Mouse (Mus musculus) right cerebral cortex, postnatal 10 days (tissue): ENCODE results near the gene Herc6.

Source experiments
- DNase-seq, 2 experiments: peaks; one replicate each; pipeline ENCODE4 v3.0.0; 2021; ENCODE audit warnings: low spot score in 2 of 2

Herc6 gene

GRCm38 (mm10) chr6:57571587-57571986, 9.2 kb upstream of the Herc6 start:
- DNase-seq, result no peak

- no peak for DNase-seq
Observed at GRCm38 (mm10) chr6:57581595-57581994, 795 bp downstream of the Herc6 start.

DNA sequence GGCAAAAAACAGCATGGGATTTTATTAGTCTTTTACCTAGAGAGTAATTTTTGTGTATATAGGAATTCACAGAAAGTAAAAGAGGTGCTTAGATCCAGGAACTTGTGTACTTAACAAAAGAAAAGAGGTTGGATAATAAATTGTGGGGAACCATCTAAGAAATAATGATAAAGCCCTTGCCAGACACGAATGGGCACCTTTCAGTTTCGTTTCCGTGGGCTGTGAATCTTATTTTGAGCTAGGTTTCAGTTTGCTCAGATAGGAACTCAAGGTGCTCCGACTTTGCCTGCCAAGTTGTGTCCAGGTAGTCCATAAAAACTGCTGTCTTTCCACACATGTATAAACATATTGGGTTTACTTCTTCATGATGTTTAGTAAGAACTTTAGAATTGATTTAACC, 1.6 kb downstream of the Herc6 start:
- DNase-seq, result no peak

DNA sequence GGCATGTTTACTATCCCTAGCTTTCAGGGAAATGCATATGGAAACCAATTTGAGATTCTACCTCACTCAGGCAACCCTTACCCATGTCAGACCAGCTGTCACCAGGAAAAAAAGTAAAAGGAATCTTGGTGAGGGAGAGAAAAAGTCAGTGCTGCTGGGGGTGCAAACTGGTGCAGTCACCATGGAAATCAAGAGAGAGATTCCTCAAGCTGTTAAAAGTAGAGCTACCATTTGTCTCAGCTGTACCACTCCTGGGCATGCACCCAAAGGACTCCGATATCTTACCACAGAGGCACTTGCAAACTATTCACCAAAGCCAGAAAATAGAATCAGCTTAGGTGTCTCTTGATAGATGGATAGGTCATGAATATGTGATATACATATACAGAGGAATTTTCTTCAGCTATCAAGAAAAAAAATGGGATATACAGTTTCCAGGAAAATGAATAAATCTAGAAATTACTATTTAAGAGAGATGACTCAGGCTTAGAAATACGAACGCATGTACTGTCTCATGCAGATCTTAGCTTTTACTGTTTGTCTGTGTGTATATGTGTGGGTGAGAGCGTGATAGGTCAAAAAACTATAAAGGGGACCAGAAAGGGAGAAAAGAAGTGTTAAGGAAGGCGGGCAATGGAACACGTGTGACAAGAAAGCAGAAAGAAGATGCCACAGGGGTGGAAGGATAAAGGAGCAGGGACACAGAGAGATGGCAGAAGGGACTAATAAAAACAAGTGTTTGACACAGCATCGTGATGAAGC, 24.9 kb downstream of the Herc6 start:
- DNase-seq, result peak; percentile 70 to 82

- no peak for DNase-seq
Observed at GRCm38 (mm10) chr6:57607999-57608398, 27.2 kb downstream of the Herc6 start.

- DNase-seq, result no peak
Observed at GRCm38 (mm10) chr6:57609631-57610030, 28.8 kb downstream of the Herc6 start.

- DNase-seq, result no peak
Observed at GRCm38 (mm10) chr6:57615788-57616187, 35.0 kb downstream of the Herc6 start.

DNA sequence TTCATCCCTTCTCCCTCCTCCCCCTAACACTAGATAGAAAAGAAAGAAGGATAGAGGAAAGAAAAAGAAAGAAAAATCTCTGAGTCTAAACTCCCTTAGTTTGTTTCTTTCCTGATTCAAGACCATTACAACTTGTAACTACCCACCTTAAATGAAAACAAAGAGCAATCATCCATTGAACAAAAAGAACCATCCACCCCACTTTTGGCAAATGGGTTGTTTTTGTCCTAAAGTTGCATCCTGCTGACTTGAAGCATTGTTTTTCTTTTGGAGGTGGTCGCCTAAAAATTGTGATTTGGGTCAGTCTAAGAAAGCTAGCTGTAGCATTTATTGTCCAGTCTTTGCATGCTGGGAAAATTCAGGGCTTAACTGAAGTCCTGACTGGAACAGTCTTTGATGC, 58.7 kb downstream of the Herc6 start:
- no peak for DNase-seq

DNA sequence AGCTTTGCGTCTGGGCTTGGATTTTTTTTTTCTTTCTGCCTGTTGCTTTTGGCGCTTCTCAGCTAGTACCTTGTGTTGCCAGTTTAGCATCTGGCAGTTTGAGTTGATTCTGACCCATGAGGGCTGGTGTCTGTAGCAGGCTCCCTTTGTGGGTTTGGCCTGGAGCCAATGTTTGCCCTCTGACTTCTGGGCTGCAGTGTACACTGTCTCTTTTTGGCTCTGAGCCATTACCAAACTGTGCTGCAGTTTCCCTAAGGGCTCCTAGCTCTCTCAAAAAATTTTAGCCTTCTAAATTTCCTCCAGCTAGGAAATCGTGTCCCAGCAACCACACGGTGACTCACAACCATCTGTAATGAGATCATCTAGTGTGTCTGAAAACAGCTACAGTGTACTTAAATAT, 61.0 kb downstream of the Herc6 start:
- peak; percentile 77 to 81 for DNase-seq

GRCm38 (mm10) chr6:57647256-57647655, 66.5 kb downstream of the Herc6 start:
- no peak for DNase-seq

GRCm38 (mm10) chr6:57661295-57661694, 80.5 kb downstream of the Herc6 start:
- no peak for DNase-seq

- no peak for DNase-seq
Observed at GRCm38 (mm10) chr6:57684156-57684555, 103.4 kb downstream of the Herc6 start.

DNA sequence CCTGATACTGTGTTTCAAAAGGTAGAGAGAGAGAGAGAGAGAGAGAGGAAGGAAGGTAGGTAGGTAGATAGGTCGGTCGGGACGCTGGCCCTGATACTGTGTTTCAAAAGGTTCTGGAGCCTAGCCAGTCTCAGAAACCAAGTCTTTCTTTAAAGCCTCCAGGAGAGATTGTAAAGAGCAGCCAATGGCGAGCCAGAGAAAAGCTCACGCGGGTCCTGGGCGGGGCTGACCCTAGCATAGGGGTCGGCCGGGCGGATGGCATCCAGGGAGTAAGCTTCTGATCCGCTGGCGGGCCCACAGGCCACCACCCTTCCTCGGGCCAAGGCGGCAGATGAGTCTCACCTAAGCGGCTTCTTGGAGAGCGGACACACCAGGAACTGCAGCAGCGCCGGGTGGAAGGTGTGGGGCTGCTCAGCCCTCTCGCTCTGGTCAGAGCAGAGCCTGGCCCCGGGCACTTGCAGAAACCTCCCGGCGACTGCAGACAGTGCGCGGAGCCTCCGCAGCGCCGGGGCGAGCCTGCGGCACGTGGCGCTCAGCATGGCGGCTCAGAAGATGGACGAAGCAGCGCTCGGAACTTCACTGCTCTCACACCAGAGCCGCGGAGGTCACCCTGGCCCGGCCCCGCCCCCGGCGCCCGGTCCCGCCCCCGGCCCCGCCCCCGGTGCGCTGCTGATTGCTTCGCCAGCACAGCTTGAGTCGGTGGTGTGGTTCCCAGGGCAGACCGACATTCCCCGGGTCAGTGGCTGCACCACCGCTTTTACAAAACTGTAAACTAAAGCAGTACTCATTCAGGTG, 110.9 kb downstream of the Herc6 start, which contains the start of gene Pyurf:
TSS of gene Pyurf (minus strand) at position 612 of the 795 bp plus-strand sequence.
- peak; percentile 89 to 92 for DNase-seq

DNA sequence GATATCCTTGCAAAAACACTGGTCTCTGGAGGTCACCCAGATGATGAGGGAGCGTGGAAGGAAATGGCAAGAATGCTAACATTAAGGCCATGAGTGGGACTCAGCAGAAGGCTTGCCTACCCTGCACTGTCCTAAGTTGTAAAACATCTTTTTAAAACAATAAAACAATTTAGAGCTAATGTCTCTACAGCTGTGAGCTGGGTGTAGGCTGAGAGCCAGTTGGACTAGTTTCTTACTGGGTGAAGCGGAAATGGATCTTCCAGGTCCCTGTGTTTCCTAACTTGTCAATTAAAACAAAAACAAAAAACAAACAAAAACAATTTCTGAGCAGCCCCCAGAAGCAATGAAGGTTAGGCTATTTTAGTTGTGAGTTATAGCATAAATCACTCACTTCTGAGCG, 112.3 kb downstream of the Herc6 start:
- DNase-seq, result no peak

DNA sequence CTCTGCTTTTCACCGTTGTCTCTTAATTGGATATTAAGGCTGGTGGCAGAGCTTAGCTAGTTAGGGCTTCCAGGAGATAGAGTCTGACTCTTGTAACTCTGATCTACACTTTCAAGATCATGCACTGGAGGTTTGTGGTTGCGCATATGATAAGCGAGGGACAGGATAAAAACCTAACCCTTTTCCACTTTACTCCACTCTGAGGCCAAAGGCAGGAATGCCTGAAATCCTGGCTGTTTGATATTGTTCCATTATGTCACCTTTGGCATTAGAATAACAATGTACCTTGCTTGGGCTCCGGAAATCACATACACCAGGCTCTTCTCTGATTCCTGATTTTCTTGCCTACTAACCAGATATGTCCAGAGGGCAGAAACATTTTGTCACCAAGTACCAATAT, 120.9 kb downstream of the Herc6 start:
- DNase-seq, result no peak

GRCm38 (mm10) chr6:57702376-57702742, 121.6 kb downstream of the Herc6 start, which contains the start of gene Lancl2:
Lancl2 (plus strand) TSS chr6:57702540.
- peak; percentile 71 for DNase-seq

DNA sequence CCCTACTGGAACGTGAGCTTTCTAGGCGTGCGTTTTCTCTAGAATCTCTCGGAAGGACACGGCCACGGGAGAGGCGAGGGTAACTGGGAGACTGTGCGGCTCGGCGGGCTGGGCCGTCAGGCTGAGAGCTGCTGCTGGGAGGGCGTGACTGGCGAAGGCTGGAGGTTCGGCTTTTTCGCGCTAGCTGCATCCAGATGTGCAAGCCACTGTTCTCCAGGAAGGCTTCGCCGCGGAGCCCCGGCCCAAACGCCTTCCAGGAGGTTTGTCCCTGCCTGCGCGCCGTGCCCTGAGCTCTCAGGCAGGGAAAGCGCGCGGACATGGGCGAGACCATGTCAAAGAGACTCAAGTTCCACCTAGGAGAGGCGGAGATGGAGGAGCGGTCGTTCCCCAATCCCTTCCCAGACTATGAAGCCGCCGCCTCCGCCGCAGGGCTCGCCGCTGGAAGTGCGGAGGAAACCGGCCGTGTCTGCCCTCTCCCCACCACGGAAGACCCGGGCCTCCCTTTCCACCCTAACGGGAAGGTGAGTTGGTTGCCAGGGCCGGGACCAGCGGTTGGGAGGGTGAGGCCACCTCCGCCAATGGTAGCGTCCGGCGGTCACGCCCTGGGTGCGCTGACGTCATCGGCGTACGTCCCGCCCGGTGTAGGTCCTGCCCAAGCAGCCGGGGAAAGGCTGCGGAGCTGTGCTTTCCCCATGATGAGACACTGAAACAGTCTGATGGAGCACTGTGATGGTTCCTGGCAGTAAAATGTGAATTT, 122.1 kb downstream of the Herc6 start:
- peak; percentile 97 for DNase-seq

DNA sequence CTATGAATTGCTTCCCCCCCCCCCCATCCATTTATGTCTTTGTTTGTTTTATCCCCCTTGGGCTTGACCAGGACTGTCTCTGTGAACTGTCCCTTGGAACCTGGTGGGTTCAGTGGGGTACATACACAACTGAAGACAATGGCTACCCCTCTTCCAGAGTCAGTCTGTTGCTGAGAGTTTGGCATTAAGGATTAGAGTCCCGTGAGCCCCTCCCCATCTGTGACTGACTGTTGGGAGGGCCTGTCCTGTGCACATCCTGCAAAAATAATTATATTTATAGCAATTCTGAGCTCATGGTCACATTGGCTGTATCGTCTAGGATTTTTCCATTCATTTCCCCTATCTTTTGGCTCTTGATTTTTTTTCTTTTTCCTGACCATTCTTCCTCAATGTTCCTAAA, 122.9 kb downstream of the Herc6 start:
- peak in 1 of 2 experiments; percentile 53 for DNase-seq

DNA sequence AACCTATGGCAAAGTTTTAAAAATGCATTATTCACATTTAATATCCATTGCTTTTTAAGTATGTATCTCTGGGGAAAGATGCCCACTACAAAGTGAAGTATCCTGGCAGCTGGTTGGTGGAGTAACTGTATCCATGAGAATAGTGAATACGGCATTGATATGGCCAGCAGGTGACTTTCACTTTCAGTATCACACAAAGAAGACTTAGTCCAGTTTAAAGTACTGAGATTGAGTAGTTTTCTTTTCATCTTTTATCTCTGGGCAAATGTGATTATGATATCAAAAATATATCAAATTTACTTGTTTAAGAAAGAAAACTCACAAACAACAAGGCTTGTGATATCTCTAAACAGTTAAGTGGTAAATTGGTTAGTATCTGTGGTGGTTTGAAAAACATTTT, 125.9 kb downstream of the Herc6 start:
- DNase-seq, result no peak

DNA sequence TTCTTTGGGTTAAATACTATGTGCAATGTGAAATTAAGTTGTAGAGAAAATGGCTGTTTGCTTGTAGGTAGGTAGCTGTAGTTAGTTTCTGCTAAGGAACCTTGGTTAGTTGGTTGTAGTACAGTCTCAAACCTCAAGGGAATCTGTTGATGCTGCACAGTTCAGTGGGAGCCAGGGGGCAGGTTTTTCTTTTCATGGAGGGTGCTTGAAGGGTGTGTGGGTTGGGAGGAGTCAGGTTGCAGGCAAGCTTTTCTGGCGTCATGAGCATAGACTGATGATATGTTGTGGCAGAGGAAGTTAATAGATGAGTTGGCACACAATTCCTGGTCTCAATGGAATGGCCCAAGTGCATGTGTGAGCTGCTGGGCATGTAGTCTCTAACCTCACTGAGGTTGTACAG, 130.9 kb downstream of the Herc6 start:
- no peak for DNase-seq
